In genomic region chr16:7801161-7801560, GRCm38 (mm10) we compare ENCODE assay signal across 24 mouse cellular contexts.
DNase-seq lines count a peak whose midpoint lies in the region; ATAC-seq and TF ChIP-seq lines count a peak whose summit lies in the region.
"Had no signal": no experiment of that assay in that cellular context is flagged by ENCODE, and none has a peak within 500 bp of the region (broad histone marks: within the 10 kb centered on the region; RNA-seq: fewer than 3 reads in every experiment).

No protein-coding gene starts in this region.

- peak; percentile 4 for DNase-seq in kidney, adult 18-20 months
- DNase-seq in kidney, postnatal 25 days = no peak
- peak; percentile 81 for DNase-seq in kidney, adult 9 months
- no peak for DNase-seq in kidney, postnatal 4 days
- DNase-seq in kidney, postnatal 36 days = peak; percentile 6 to 64
- DNase-seq: adrenal gland, adult 8-10 months; adrenal gland, postnatal 25 days; cerebellum, adult 11-12 months; cerebellum, adult 8-10 months; cerebellum, postnatal 14 days; gastrocnemius, postnatal 10 days; gastrocnemius, postnatal 36 days; heart, adult 2 months; heart, postnatal 14 days; heart, postnatal 4 days had no signal

- H3K4me3 ChIP-seq in intestine, postnatal 0 days (ENCODE audit: low read depth, low read length) = no peak overlapping the region
- H3K4me3 ChIP-seq: forebrain, embryonic 10.5 days; forebrain, embryonic 13.5 days; heart, adult 2 months; heart, embryonic 10.5 days; heart, embryonic 13.5 days had no signal

- H3K9me3 ChIP-seq in intestine, postnatal 0 days (ENCODE audit: control insufficient read depth) = no peaks in the 10 kb centered on the region
- H3K9me3 ChIP-seq: forebrain, embryonic 10.5 days; forebrain, embryonic 13.5 days; heart, embryonic 10.5 days had no signal

- H3K27me3 ChIP-seq in intestine, postnatal 0 days (replicated peaks; ENCODE audit: control insufficient read depth, insufficient read depth, low read length) = no peaks in the 10 kb centered on the region
- H3K27me3 ChIP-seq: forebrain, embryonic 13.5 days; heart, embryonic 13.5 days had no signal

- H3K9ac ChIP-seq in intestine, postnatal 0 days (ENCODE audit: low read depth, low read length) = no peak overlapping the region
- H3K9ac ChIP-seq: forebrain, embryonic 13.5 days; heart, embryonic 13.5 days; hindbrain, embryonic 14.5 days had no signal

- peak; percentile 47; the same call in 1 of the 2 replicates for ATAC-seq in intestine, postnatal 0 days
- ATAC-seq: activated CD4-positive, CD25-positive, alpha-beta regulatory T cell, adult 4 months; CD4-positive, CD25-positive, alpha-beta regulatory T cell, adult 4 months; forebrain, embryonic 13.5 days; forebrain, embryonic 16.5 days had no signal

- no peak overlapping the region for H3K4me2 ChIP-seq in intestine, postnatal 0 days (replicated peaks; ENCODE audit: low read depth)
- H3K4me2 ChIP-seq: forebrain, embryonic 13.5 days; heart, embryonic 13.5 days; hindbrain, embryonic 14.5 days had no signal

- H3K36me3 ChIP-seq in intestine, postnatal 0 days (ENCODE audit: control insufficient read depth, insufficient read depth) = no peaks in the 10 kb centered on the region
- H3K36me3 ChIP-seq: forebrain, embryonic 10.5 days; heart, embryonic 10.5 days; heart, embryonic 13.5 days had no signal

- H3K27ac ChIP-seq in intestine, postnatal 0 days (ENCODE audit: low read depth, low read length) = no peak overlapping the region
- H3K27ac ChIP-seq: forebrain, embryonic 10.5 days; forebrain, embryonic 13.5 days; heart, adult 2 months; heart, embryonic 10.5 days; heart, embryonic 13.5 days; hindbrain, embryonic 14.5 days had no signal

- 53% methylated on average over 2 of the region's 2 CpGs for WGBS in intestine, postnatal 0 days

- H3K4me1 ChIP-seq in intestine, postnatal 0 days (replicated peaks; ENCODE audit: control insufficient read depth, insufficient read depth, low read length) = no peaks in the 10 kb centered on the region
- H3K4me1 ChIP-seq: heart, embryonic 10.5 days; heart, embryonic 13.5 days had no signal

- no peak for TF ChIP-seq CTCF in intestine, postnatal 0 days (IDR thresholded peaks at IDR 0.05; ENCODE audit: low read depth)

Comparison
In these comparisons a context has a peak if more than half of its experiments do, and no peak if none do; other contexts are left out.
1. DNase-seq: peak in kidney, adult 18-20 months (single experiment), kidney, adult 9 months (single experiment) and kidney, postnatal 36 days (2 of 2); none in kidney, postnatal 25 days (0 of 2) and kidney, postnatal 4 days (0 of 2).